Mouse (Mus musculus): ENCODE measurements at regions not wholly inside any gene's neighbourhood (a gene's known extent, or its start where the extent isn't known, plus 50 kb on each side); places are given as distances from the start of the nearest gene placed in this dataset.

DNA sequence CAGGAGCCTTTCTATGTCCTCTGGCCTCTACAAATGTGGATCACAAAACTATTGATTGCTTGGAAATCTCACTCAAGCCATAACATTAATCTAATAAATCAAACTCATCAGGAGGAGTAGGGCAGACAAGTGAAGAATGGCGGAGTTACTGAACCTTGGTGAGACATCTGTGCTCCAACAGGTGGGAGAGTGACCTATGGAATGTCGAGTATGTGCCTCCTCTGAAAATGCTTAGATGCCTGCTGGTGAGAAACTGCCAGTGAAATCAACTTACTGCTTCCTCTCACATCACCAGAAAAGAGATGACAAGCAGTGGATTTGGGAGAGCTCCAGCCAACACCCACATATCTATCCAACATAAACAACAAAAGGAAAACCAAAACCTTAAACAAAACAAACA is 965.8 kb downstream of the Slc16a7 start:
- DNase-seq (ENCODE audit: extremely low read depth), result no peak
- Histone ChIP-seq H3K9ac (ENCODE audit: insufficient read depth, low read depth) (no peak overlapping the region), H3K4me3 (replicated peaks in 1 of 3; ENCODE audit: low read depth in 2 of 3, low read length in 2 of 3, poor library complexity in 1 of 3) (no peak overlapping the region), H3K27me3 (replicated peaks) (no peaks in the 10 kb centered on the region), H3K4me2 (ENCODE audit: insufficient read depth, low read depth, poor library complexity, severe bottlenecking) (no peak overlapping the region), H3K4me1 (ENCODE audit: control insufficient read depth in 1 of 2, insufficient read depth in 2 of 2) (no peaks in the 10 kb centered on the region), H3K36me3 (replicated peaks in 1 of 2; ENCODE audit: control insufficient read depth in 1 of 2, insufficient read depth in 1 of 2, low read length in 1 of 2) (no peaks in the 10 kb centered on the region), H3K27ac (ENCODE audit: insufficient read depth, low read depth) (no peak overlapping the region), H3K79me2 (replicated peaks; ENCODE audit: control insufficient read depth, extremely low read depth, insufficient read depth, poor library complexity, severe bottlenecking) (no peaks in the 10 kb centered on the region), H3K9me3 (replicated peaks; ENCODE audit: low read length) (peaks cover 12% of the 10 kb centered on the region)
- TF ChIP-seq EP300 (IDR thresholded peaks at IDR 0.05; ENCODE audit: low read length), result no peak
- no peak for TF ChIP-seq JUND (conservative IDR thresholded peaks at IDR 0.05; ENCODE audit: low read depth, low read length)
- no peak for TF ChIP-seq E2F4 (IDR thresholded peaks at IDR 0.05; ENCODE audit: insufficient replicate concordance, low read depth, low read length)
- no peak for TF ChIP-seq ZNF384 (IDR thresholded peaks at IDR 0.05; ENCODE audit: low read depth, low read length)
- TF ChIP-seq SIN3A (IDR thresholded peaks at IDR 0.05; ENCODE audit: low read length), result no peak
- no peak for TF ChIP-seq SMC3 (IDR thresholded peaks at IDR 0.05; ENCODE audit: low read depth, low read length)
- no peak for TF ChIP-seq POLR2AphosphoS2 (IDR thresholded peaks at IDR 0.05; ENCODE audit: low read depth, low read length)
- no peak for TF ChIP-seq USF2 (conservative IDR thresholded peaks at IDR 0.05; ENCODE audit: low read depth, low read length)
- no peak for TF ChIP-seq RAD21 (IDR thresholded peaks at IDR 0.05; ENCODE audit: low read depth, low read length)
- TF ChIP-seq RCOR1 (conservative IDR thresholded peaks at IDR 0.05; ENCODE audit: low read depth, low read length), result no peak
- no peak for TF ChIP-seq BHLHE40 (IDR thresholded peaks at IDR 0.05; ENCODE audit: low read depth, low read length)
- no peak for TF ChIP-seq NELFE (IDR thresholded peaks at IDR 0.05; ENCODE audit: low read depth, low read length)
- TF ChIP-seq MXI1 (IDR thresholded peaks at IDR 0.05; ENCODE audit: low read depth, low read length), result no peak
- TF ChIP-seq HCFC1 (IDR thresholded peaks at IDR 0.05; ENCODE audit: low read depth, low read length), result no peak
- no peak for TF ChIP-seq USF1 (IDR thresholded peaks at IDR 0.05; ENCODE audit: low read depth, low read length)
- no peak for TF ChIP-seq ZC3H11A (IDR thresholded peaks at IDR 0.05; ENCODE audit: low read depth, low read length)
- no peak for TF ChIP-seq PAX5 (IDR thresholded peaks at IDR 0.05; ENCODE audit: low read length)
- no peak for TF ChIP-seq MAZ (IDR thresholded peaks at IDR 0.05; ENCODE audit: low read depth, low read length)
- TF ChIP-seq MEF2A (IDR thresholded peaks at IDR 0.05; ENCODE audit: borderline replicate concordance, low read depth, low read length), result no peak
- dilution Hi-C loops (cut with MboI; ENCODE audit: extremely low pct_ligation_motif_present, extremely low pct_unique_long_range_greater_than_20kb, low sequenced_read_pairs) (no loop called here), in situ Hi-C loops (cut with MboI; ENCODE audit: low pct_ligation_motif_present, low pct_unique_long_range_greater_than_20kb, low sequenced_read_pairs) (no loop called here)
